Mouse (Mus musculus): ENCODE data around the gene Zpr1. TPM values are rescaled to one million over a fixed set of nuclear protein-coding genes. Genes with fewer than 3 reads are reported as not detected.

Gene Zpr1
- polyA plus RNA-seq (2015; fragmentation: Nextera tagmentation; extraction: Ambion mirVana), result 60.7 and 65.2 TPM in 2 replicates

GRCm38 (mm10) chr9:46272677-46273454, at the start of gene Zpr1:
TSS of gene Zpr1 (plus strand) at chr9:46273064.
- Histone ChIP-seq H3K9ac (peak within 1 kb of the TSS; percentile 80), H3K36me3 (ENCODE audit: poor library complexity, severe bottlenecking) (peaks cover 28% of the 10 kb centered on the region), H3K4me2 (peak within 1 kb of the TSS; percentile 91), H3K4me1 (peaks cover 13% of the 10 kb centered on the region), H3K27me3 (peaks cover 31% of the 10 kb centered on the region), H3K4me3 (peak within 1 kb of the TSS; percentile 58), H3K9me3 (replicated peaks) (no peaks in the 10 kb centered on the region), H3K27ac (peak within 1 kb of the TSS; percentile 60)
- peak; percentile 95 for ATAC-seq
- WGBS, result 5% methylated on average over 43 of the region's 45 CpGs

GRCm38 (mm10) chr9:46223090-46223489, 49.8 kb upstream of the Zpr1 start:
- no peak overlapping the region for H3K27ac ChIP-seq
- no peaks in the 10 kb centered on the region for H3K9me3 ChIP-seq (replicated peaks)
- ATAC-seq, result no peak
- no peak overlapping the region for H3K9ac ChIP-seq
- no peak overlapping the region for H3K4me2 ChIP-seq
- no peaks in the 10 kb centered on the region for H3K4me1 ChIP-seq
- no peaks in the 10 kb centered on the region for H3K27me3 ChIP-seq
- 90% methylated on average over 6 of the region's 6 CpGs for WGBS
- H3K36me3 ChIP-seq (ENCODE audit: poor library complexity, severe bottlenecking), result peaks cover 38% of the 10 kb centered on the region
- no peak overlapping the region for H3K4me3 ChIP-seq

- no peak overlapping the region for H3K27ac ChIP-seq
- WGBS, result 92% methylated on average over 3 of the region's 3 CpGs
- no peak overlapping the region for H3K9ac ChIP-seq
- 0 out of 2 replicates have a peak, but pooled peaks cover 3% of the 10 kb centered on the region for H3K27me3 ChIP-seq
- no peak overlapping the region for H3K4me3 ChIP-seq
- H3K9me3 ChIP-seq (replicated peaks), result no peaks in the 10 kb centered on the region
- H3K4me2 ChIP-seq, result no peak overlapping the region
- no peaks in the 10 kb centered on the region for H3K4me1 ChIP-seq
- H3K36me3 ChIP-seq (ENCODE audit: poor library complexity, severe bottlenecking), result peaks cover 38% of the 10 kb centered on the region
- no peak for ATAC-seq
These were observed 48.8 kb upstream of the Zpr1 start for GRCm38 (mm10) chr9:46224101-46224500.

DNA sequence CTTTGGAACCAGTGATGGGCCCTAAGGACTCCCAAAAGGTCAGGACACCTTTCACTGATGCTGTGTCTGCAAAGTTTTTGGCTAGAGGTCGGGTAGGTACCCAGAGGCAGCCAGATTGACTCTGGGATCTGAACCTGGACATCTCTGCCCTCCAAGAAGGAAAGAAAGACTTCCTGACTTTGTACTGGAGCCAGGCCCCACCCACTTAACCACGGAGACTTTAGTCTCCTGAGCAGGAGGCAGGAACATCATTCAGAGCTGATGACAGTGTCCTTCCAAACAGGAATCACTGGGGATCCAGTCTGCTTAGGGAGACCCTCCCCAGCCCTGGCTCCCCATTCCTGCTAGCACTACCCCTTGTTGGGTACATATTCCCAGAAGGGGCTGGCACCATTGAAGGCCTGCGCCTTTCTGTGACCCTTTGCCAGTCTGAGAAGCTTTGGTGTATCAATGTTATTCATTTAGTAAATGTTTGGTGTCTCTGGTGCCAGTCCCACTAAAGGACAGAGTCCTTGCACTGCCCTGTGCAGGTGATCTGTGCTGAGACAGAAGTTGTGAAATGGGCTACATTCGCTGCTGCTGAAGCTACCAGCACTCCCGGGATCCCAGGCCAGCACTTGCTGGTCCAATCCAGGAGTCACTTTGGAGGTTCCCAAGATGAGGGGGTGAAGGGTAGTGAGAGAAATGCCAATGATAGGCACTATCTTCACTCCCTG, 47.8 kb upstream of the Zpr1 start:
- Histone ChIP-seq H3K4me1 (no peaks in the 10 kb centered on the region), H3K36me3 (ENCODE audit: poor library complexity, severe bottlenecking) (peaks cover 31% of the 10 kb centered on the region), H3K4me3 (no peak overlapping the region), H3K27ac (no peak overlapping the region), H3K4me2 (no peak overlapping the region), H3K9me3 (replicated peaks) (no peaks in the 10 kb centered on the region), H3K9ac (no peak overlapping the region), H3K27me3 (0 out of 2 replicates have a peak, but pooled peaks cover 4% of the 10 kb centered on the region)
- WGBS, result 66% methylated on average over 5 of the region's 5 CpGs
- ATAC-seq, result no peak

DNA sequence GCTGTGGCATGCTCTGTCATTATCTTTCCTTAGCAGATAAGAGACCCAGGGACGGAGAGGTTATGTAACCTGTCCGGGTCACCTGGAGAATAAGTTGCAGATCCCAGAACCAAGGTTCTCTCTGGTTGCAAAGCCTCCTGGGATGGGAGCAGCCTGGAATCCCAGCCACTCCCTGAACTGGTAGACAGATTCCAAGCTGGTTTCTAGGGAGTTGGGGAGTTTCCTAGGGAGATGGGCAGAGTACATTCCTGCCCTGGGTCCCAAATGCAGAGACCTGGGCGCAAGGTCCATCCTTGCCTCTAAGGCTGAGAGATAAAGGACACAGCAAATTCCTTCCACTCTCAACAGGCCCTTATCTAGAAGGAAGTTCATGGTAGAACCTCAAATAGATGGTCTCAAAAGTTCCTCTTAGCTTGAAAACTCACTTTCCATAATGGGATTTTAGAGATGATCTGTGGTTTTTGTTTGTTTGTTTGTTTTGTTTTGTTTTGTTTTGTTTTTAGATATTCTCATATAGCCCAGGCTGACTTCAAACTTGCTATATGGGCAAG, 45.7 kb upstream of the Zpr1 start:
- Histone ChIP-seq H3K36me3 (ENCODE audit: poor library complexity, severe bottlenecking) (peaks cover 11% of the 10 kb centered on the region), H3K4me2 (no peak overlapping the region), H3K9ac (no peak overlapping the region), H3K27me3 (0 out of 2 replicates have a peak, but pooled peaks cover 10% of the 10 kb centered on the region), H3K4me3 (no peak overlapping the region), H3K27ac (no peak overlapping the region), H3K4me1 (peaks cover 9% of the 10 kb centered on the region; the same call in 1 of the 2 replicates), H3K9me3 (replicated peaks) (no peaks in the 10 kb centered on the region)
- WGBS, result 88% methylated on average over 3 of the region's 3 CpGs
- no peak for ATAC-seq

DNA sequence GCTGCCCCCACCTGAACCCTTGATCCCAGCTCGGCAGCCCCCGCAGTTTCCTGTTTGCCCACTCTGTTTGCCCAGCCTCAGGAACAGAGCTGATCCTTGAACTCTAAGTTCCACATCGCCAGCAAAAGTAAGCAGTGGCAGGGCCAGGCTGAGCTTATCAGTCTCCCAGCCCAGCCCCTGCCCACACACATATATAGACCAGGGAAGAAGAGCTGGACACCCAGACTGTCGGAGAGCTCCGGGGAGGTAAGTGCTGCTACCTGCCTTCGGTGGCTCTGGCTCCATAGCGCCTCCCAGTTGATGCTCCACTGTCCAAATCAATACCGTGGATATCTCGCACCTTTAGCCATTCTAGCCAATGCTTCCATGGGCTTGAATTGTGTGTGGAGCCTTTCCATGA, 44.4 kb upstream of the Zpr1 start, which contains the start of gene Apoa1:
Gene Apoa1 (plus strand): TSS at position 90 of the 400 bp plus-strand sequence.
- Histone ChIP-seq H3K4me1 (peaks cover 9% of the 10 kb centered on the region; the same call in 1 of the 2 replicates), H3K4me3 (no peak within 1 kb of the TSS), H3K9ac (no peak within 1 kb of the TSS), H3K27ac (no peak within 1 kb of the TSS), H3K9me3 (replicated peaks) (no peaks in the 10 kb centered on the region), H3K27me3 (0 out of 2 replicates have a peak, but pooled peaks cover 10% of the 10 kb centered on the region), H3K36me3 (ENCODE audit: poor library complexity, severe bottlenecking) (peaks cover 4% of the 10 kb centered on the region; the same call in 1 of the 2 replicates), H3K4me2 (no peak within 1 kb of the TSS)
- 77% methylated on average over 9 of the region's 9 CpGs for WGBS
- ATAC-seq, result no peak

- no peaks in the 10 kb centered on the region for H3K9me3 ChIP-seq (replicated peaks)
- 14% methylated on average over 37 of the region's 37 CpGs for WGBS
- H3K27me3 ChIP-seq, result 0 out of 2 replicates have a peak, but pooled peaks cover 10% of the 10 kb centered on the region
- peak overlapping the region; percentile 42 for H3K4me3 ChIP-seq
- H3K4me2 ChIP-seq, result peak overlapping the region; percentile 72
- H3K9ac ChIP-seq, result peak overlapping the region; percentile 61
- peak; percentile 95 for ATAC-seq
- no peak overlapping the region for H3K27ac ChIP-seq
- H3K4me1 ChIP-seq, result peaks cover 9% of the 10 kb centered on the region; the same call in 1 of the 2 replicates
- H3K36me3 ChIP-seq (ENCODE audit: poor library complexity, severe bottlenecking), result no peaks in the 10 kb centered on the region
These were observed 43.1 kb upstream of the Zpr1 start for GRCm38 (mm10) chr9:46229573-46230449.

- peak overlapping the region; percentile 42 for H3K4me3 ChIP-seq
- H3K4me2 ChIP-seq, result peak overlapping the region; percentile 72
- H3K27ac ChIP-seq, result no peak overlapping the region
- H3K4me1 ChIP-seq, result peaks cover 9% of the 10 kb centered on the region; the same call in 1 of the 2 replicates
- 0 out of 2 replicates have a peak, but pooled peaks cover 10% of the 10 kb centered on the region for H3K27me3 ChIP-seq
- peak overlapping the region; percentile 61 for H3K9ac ChIP-seq
- H3K36me3 ChIP-seq (ENCODE audit: poor library complexity, severe bottlenecking), result no peaks in the 10 kb centered on the region
- 15% methylated on average over 13 of the region's 13 CpGs for WGBS
- peak; percentile 33; the same call in 1 of the 2 replicates for ATAC-seq
- H3K9me3 ChIP-seq (replicated peaks), result no peaks in the 10 kb centered on the region
These were observed 42.4 kb upstream of the Zpr1 start for GRCm38 (mm10) chr9:46230450-46230975.

GRCm38 (mm10) chr9:46235196-46235595, 37.7 kb upstream of the Zpr1 start:
- Histone ChIP-seq H3K27ac (no peak overlapping the region), H3K36me3 (ENCODE audit: poor library complexity, severe bottlenecking) (no peaks in the 10 kb centered on the region), H3K4me2 (no peak overlapping the region), H3K27me3 (0 out of 2 replicates have a peak, but pooled peaks cover 6% of the 10 kb centered on the region), H3K9ac (no peak overlapping the region), H3K9me3 (replicated peaks) (no peaks in the 10 kb centered on the region), H3K4me1 (peaks cover 9% of the 10 kb centered on the region; the same call in 1 of the 2 replicates), H3K4me3 (no peak overlapping the region)
- no peak for ATAC-seq
- WGBS, result 85% methylated on average over 6 of the region's 6 CpGs

GRCm38 (mm10) chr9:46235596-46235648, 37.4 kb upstream of the Zpr1 start, which contains the start of gene Apoc3:
TSS of gene Apoc3 (minus strand) at chr9:46235636.
- Histone ChIP-seq H3K36me3 (ENCODE audit: poor library complexity, severe bottlenecking) (no peaks in the 10 kb centered on the region), H3K4me2 (no peak within 1 kb of the TSS), H3K9ac (no peak within 1 kb of the TSS), H3K9me3 (replicated peaks) (no peaks in the 10 kb centered on the region), H3K4me3 (no peak within 1 kb of the TSS), H3K4me1 (peaks cover 6% of the 10 kb centered on the region; the same call in 1 of the 2 replicates), H3K27me3 (0 out of 2 replicates have a peak, but pooled peaks cover 6% of the 10 kb centered on the region), H3K27ac (no peak within 1 kb of the TSS)
- no peak for ATAC-seq

DNA sequence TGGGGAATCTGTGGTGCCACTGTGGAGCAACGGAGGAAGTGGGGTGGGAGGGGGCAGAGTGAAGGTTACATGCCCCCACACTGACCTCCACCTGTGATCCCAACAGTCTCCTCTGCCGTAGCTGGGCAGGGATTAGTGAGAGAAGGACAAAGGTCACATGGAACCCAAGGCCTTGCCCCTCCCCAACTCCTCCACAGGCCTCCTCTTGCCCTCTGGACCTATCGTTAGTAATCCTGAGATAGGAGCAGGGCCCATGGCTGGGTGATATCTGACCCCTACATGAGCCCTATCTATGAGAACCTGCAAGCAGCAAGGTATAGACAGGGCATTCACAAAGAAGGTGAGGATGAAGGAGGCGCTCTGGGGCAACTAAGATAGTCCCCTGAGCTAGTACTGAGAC, 37.2 kb upstream of the Zpr1 start:
- ATAC-seq, result no peak
- WGBS, result 52% methylated on average over 4 of the region's 4 CpGs

More for the DNA sequence above, 37.2 kb upstream of the Zpr1 start:
- no peak overlapping the region for H3K9ac ChIP-seq
- H3K36me3 ChIP-seq (ENCODE audit: poor library complexity, severe bottlenecking), result no peaks in the 10 kb centered on the region
- no peaks in the 10 kb centered on the region for H3K9me3 ChIP-seq (replicated peaks)
- no peak overlapping the region for H3K4me2 ChIP-seq
- H3K27me3 ChIP-seq, result 0 out of 2 replicates have a peak, but pooled peaks cover 6% of the 10 kb centered on the region
- no peak overlapping the region for H3K27ac ChIP-seq
- no peak overlapping the region for H3K4me3 ChIP-seq
- peaks cover 4% of the 10 kb centered on the region; the same call in 1 of the 2 replicates for H3K4me1 ChIP-seq

Data from forebrain, embryonic 13.5 days (tissue).